Mouse (Mus musculus) adrenal gland, adult 10 weeks (tissue): ENCODE measurements around the gene Matk. TPM values are rescaled to one million over a fixed set of nuclear protein-coding genes. Genes with fewer than 3 reads are reported as not detected.

Experiments
- polyA plus RNA-seq: library from polyadenylated mRNA; stranded (reverse); fragments of 350-450 nt; fragmentation: Illumina TruSeq; extraction: RNeasy Lipid Tissue Mini Kit (QIAGEN cat#74804); gene quantifications from one replicate; pipeline ENCODE4 v1.2.3, GENCODE M21; 2014; ENCODE audit warnings: low read depth, low replicate concordance

Matk gene
- polyA plus RNA-seq, result not detected

DNA sequence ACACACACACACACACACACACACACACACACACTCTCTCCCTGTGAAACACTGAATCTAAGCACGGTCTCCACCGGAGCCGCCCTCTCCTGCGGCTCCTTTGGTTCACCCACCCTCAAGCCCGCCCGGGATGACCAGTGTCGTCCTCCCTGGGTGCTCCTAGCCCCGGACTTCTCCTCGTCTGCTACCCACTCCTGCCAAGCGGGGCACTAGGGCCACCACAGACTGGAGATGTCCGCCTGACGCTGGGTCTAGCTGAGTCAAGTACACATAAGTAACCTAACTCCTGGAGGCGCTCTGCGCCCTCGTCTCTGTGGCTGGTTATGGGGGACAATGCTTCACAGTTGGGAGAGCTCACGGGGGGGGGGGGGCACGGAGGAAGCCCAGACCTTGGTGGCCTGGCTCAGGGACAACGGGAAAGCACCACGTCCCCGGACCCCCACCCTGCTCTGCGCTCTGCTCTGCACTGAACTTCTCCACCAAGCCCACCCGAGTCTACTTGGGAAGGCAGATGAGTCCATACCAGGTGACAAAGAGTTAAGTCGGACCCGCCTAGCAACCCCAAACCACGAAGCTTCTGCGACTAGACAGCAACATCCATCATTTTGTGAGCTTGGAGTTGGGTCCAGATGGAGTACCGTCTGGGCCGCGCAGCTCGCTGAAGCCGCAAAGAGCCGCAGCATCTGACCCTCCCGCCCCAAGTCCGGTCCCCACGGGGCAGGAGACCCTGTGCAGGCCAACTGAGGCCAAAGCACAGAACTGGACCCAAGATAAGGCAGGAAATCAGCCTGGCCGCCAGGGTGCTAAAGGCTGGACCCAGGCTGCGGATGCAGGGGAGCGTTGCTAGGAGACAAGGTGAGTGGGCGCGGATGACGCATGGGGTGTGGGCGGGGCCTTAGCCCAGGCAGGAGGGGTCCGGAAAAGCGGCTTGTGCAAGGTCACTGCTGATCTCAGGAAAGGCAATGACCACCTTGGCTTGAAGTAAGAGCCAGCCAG lies at the start of gene Matk:
TSS of gene Matk (plus strand) at position 512 of the 996 bp plus-strand sequence.

DNA sequence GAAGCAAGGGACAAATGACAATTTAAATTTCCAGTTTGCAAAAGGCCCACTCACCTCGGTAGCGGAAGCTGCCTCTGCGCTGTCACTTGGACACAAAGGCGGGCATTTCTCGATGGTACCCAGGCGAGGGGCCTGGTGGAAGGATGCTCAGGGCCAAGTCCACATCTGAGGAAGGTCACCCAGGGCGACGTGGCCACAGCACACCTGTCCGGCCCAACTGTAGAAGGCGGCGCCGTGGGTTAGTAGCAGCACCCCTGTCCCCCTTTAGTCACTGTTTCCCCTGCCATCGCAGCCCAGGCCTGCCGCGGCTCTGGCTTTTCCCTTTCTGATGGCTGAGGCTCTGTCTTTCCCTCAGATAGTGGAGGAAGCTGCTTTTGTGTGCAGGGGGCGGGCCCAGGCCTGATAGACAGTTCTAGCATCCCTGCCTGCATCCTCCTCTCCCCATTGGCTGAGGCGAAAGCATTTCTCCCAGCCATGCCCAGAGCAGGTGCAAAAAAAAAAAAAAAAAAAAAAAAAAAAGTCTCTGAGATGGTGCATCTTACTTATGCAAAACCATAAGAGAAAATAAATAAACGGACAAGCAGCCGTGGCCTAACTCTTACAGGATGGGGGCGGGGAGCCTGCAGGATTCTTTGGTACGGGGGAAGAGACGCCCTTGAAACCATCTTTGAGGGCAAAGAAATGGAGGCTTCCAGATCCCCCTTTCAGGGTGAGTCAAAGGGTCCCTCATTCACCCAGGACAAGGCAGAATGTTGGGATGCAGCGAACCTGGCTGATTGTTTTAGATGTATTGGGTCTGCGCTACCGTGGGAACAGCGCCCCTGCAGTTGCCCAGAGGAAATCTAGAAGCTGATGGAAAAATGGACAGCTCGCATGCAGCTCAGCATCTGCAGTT lies 22.1 kb upstream of the Matk start, which contains the start of gene Atcay:
TSS of gene Atcay (minus strand) at position 396 of the 895 bp plus-strand sequence.

DNA sequence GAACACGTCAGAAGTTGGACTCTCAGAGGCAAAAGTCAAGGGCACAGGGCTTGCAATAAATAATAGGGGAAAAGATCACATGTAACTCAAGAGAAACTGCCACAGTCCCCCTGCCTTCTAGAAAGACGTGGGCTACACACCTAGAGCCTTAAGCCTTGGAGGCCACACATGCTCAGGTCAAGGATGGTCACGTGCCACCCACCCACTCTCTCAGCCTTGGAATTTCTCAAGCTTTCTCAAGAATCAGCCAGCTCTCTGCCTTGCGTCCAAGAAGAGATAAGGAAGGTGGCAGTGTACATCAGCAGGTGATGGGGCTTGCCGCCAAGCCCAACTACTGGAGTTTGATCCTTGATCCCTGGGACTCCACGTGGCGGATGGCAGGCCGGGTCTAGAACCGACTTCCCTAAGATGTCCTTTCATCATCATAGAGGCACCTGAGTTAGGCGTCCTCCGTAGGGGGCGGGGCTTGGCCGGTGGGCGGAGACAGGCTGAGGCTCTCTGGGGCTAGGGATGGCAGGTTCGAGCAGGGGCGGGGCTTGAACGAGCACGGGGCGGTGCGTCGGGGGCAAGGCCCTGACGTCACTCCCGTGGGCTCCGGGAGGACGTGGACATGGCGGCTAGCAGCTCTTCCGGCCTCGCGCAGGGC lies 20.0 kb upstream of the Matk start, which contains the start of gene Zfr2:
TSS of gene Zfr2 (plus strand) at position 576 of the 646 bp plus-strand sequence.

DNA sequence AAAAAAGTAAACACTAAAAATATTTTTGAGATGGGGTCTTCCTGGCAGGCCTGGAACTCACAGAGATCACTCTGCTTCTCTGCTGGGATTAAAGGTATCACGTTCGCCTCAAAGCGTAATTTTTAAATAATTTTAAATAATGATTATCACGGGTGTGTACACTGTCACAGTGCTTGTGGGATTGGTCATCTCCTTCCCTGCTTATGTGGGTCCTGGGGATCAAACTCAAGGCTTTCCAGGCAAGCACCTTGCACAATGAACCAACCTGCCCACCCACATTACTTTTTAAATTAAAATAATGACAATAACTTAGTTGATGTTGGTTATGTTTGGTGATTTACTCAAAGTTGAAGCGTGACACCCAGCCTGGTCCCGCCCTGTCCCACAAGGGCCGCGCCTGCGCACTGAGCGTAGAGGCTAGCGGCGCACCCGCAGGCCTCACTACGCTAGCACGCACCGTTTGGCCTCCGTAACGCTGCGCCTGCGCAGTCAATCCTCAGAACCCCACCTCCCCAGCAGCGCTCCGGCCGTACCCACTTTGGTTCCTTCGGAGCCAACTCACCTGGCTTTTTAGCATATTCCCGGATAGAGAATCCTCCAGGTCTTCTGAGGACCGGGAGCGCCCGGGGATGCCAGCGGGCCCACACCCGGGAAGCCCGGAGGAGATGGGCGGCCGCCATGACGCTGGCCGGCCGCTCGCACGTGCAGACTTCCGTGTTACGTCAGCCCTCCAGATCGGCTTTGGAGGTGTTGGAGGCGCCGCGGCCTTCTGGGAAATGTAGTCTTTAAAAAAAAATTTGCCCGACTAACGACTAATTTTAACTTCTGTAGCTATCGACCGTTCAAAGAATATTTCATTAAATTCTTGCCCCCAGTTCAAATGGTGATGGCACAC lies 13.7 kb downstream of the Matk start, which contains the start of the genes Mrpl54 and Apba3:
TSS of gene Mrpl54 (minus strand) at position 724 of the 895 bp plus-strand sequence.
TSS of gene Apba3 (plus strand) at position 750 of the 895 bp plus-strand sequence.

DNA sequence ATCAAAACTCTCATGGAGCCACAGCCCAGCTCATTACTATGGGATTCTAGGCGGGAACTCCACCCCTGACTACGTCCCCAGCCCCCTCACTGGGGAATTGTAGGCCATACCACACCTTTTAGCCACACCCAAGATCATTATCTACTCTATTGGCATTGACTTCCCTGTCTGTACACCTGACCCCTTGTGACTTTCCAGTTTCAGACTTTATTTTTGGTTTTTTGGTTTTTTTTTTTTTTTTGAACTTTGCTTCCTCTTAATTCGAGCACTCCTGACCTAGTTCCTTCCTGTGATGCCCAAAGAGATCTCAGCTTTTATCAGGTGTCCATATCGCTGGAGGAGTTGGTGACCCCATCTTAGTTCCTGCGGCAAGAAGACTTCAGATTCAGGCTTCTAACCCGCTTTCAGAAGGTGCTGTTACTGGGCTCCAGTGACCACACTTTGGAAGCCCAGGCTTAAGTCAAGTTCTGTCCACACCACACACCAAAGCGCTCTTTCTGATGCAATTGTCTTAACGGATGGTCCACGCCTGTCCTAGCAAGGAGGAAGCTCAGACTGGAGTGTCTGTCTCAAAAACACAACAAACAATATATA lies 38.9 kb downstream of the Matk start, which contains the start of gene Tjp3:
TSS of gene Tjp3 (minus strand) at position 71 of the 594 bp plus-strand sequence.

DNA sequence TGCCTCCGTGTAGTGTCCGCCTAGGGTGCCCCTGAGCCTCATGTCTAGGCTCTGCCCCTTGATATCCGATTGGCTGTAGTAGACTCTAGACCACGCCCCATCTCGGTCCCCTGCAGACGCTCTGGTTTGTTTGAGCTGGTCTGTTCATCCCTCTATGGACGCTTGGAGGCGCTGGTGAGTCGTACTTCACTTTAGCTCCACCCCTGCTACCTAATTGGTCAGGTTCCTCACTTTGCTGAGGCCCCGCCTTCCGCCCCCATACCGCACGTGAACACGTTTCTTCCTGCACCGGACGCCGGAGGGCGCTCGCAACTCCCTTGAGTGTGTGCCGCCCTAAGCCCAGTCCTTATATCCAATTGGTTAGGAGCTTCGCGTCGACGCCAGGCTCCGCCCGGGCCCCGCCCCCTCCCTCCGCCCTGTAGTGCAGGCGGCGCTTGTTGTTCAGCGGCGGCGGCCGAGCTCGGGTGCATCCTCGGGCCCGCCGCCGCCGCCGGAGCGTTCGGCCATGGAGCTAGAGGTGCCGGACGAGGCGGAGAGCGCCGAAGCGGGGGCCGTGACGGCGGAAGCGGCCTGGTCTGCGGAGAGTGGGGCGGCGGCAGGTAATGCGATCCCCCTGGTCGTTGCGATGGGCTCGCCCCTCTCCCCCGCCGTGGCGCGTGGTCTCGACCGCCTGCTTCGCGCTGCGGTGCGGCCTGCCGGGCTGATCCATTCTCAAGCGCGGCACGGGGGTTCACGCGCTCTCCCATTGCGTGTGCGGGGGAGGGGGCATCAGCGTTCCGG lies 40.0 kb downstream of the Matk start, which contains the start of gene Pip5k1c:
TSS of gene Pip5k1c (plus strand) at position 410 of the 780 bp plus-strand sequence.

Other genes starting within 250 kb of the Matk start
- 10.1 TPM for gene Gng7, start 238.0 kb upstream of the Matk start, polyA plus RNA-seq
- gene Diras1, start 227.3 kb upstream of the Matk start, polyA plus RNA-seq, result 0.93 TPM
- gene Slc39a3, start 215.5 kb upstream of the Matk start, polyA plus RNA-seq, result 1.7 TPM
- gene Sgta, start 192.8 kb upstream of the Matk start, polyA plus RNA-seq, result 2.3 TPM
- gene Thop1, start 182.9 kb upstream of the Matk start, polyA plus RNA-seq, result not detected
- gene Creb3l3, start 154.1 kb upstream of the Matk start, polyA plus RNA-seq, result not detected
- 3.4 TPM for gene Map2k2, start 147.0 kb upstream of the Matk start, polyA plus RNA-seq
- gene Zbtb7a, start 117.7 kb upstream of the Matk start, polyA plus RNA-seq, result 28.7 TPM
- gene Pias4, start 85.0 kb upstream of the Matk start, polyA plus RNA-seq, result not detected
- 13.2 TPM for gene Eef2, start 76.3 kb upstream of the Matk start, polyA plus RNA-seq
- gene Dapk3, start 69.9 kb upstream of the Matk start, polyA plus RNA-seq, result not detected
- not detected for gene 4930442H23Rik, start 69.1 kb upstream of the Matk start, polyA plus RNA-seq
- not detected for gene Nmrk2, start 50.9 kb upstream of the Matk start, polyA plus RNA-seq
- gene Atcay, start 22.1 kb upstream of the Matk start, polyA plus RNA-seq, result 0.41 TPM
- 1.2 TPM for gene Zfr2, start 19.8 kb upstream of the Matk start, polyA plus RNA-seq
- 2.1 TPM for gene Mrpl54, start 14.0 kb downstream of the Matk start, polyA plus RNA-seq
- gene Apba3, start 14.0 kb downstream of the Matk start, polyA plus RNA-seq, result 0.93 TPM
- not detected for gene Tjp3, start 38.6 kb downstream of the Matk start, polyA plus RNA-seq
- 2.7 TPM for gene Pip5k1c, start 40.0 kb downstream of the Matk start, polyA plus RNA-seq
- gene Cactin, start 68.2 kb downstream of the Matk start, polyA plus RNA-seq, result 1.1 TPM
- not detected for gene Tbxa2r, start 75.8 kb downstream of the Matk start, polyA plus RNA-seq
- gene Gipc3, start 90.3 kb downstream of the Matk start, polyA plus RNA-seq, result not detected
- gene Hmg20b, start 97.5 kb downstream of the Matk start, polyA plus RNA-seq, result 7.1 TPM
- 0.23 TPM for gene Mfsd12, start 104.6 kb downstream of the Matk start, polyA plus RNA-seq
- gene 4930404N11Rik, start 112.9 kb downstream of the Matk start, polyA plus RNA-seq, result not detected
- 0.35 TPM for gene Fzr1, start 125.6 kb downstream of the Matk start, polyA plus RNA-seq
- not detected for gene Dohh, start 131.5 kb downstream of the Matk start, polyA plus RNA-seq
- not detected for gene Gm48551, start 131.5 kb downstream of the Matk start, polyA plus RNA-seq
- not detected for gene Gm48552, start 136.1 kb downstream of the Matk start, polyA plus RNA-seq
- not detected for gene Smim24, start 140.1 kb downstream of the Matk start, polyA plus RNA-seq
- 16.6 TPM for gene Nfic, start 202.7 kb downstream of the Matk start, polyA plus RNA-seq
- 0.23 TPM for gene Celf5, start 229.8 kb downstream of the Matk start, polyA plus RNA-seq
- not detected for gene Ncln, start 243.5 kb downstream of the Matk start, polyA plus RNA-seq
- gene S1pr4, start 247.2 kb downstream of the Matk start, polyA plus RNA-seq, result not detected